Mouse (Mus musculus): Measurements from ENCODE around the gene Zcchc14. TPM values are rescaled to one million over a fixed set of nuclear protein-coding genes. Genes with fewer than 3 reads are reported as not detected.

Zcchc14 gene
- 6.1 and 6.5 TPM in 2 replicates for polyA plus RNA-seq (2015; fragmentation: Nextera tagmentation; extraction: Ambion mirVana)

GRCm38 (mm10) chr8:121652774-121653323, at the start of gene Zcchc14:
Gene Zcchc14, minus strand, starts transcription at chr8:121652901.

GRCm38 (mm10) chr8:121590203-121591177, 62.2 kb downstream of the Zcchc14 start, which contains the start of gene Map1lc3b:
Gene Map1lc3b, plus strand, starts transcription at chr8:121590361.

GRCm38 (mm10) chr8:121578676-121579451, 73.8 kb downstream of the Zcchc14 start, which contains the start of gene Fbxo31:
Gene Fbxo31, minus strand, starts transcription at chr8:121578806.

Other genes with a start within 250 kb of the Zcchc14 start
- not detected in 2 replicates for gene 1700018B08Rik, start 108.6 kb downstream of the Zcchc14 start, polyA plus RNA-seq (2015; fragmentation: Nextera tagmentation; extraction: Ambion mirVana)
- 10.0 and 10.3 TPM in 2 replicates for gene Fbxo31, start 74.1 kb downstream of the Zcchc14 start, polyA plus RNA-seq (2015; fragmentation: Nextera tagmentation; extraction: Ambion mirVana)
- 246 and 282 TPM in 2 replicates for gene Map1lc3b, start 62.5 kb downstream of the Zcchc14 start, polyA plus RNA-seq (2015; fragmentation: Nextera tagmentation; extraction: Ambion mirVana)
- gene Jph3, start 76.7 kb upstream of the Zcchc14 start, polyA plus RNA-seq (2015; fragmentation: Nextera tagmentation; extraction: Ambion mirVana), result 0.18 and 0.25 TPM in 2 replicates
- 15.7 and 15.9 TPM in 2 replicates for gene Klhdc4, start 176.7 kb upstream of the Zcchc14 start, polyA plus RNA-seq (2015; fragmentation: Nextera tagmentation; extraction: Ambion mirVana)

Measured in urinary bladder, postnatal 0 days (tissue).